Mouse (Mus musculus): ENCODE measurements around the gene Gm10644. TPM values are rescaled to one million over a fixed set of nuclear protein-coding genes. Genes with fewer than 3 reads are reported as not detected.

Gm10644 gene
- total RNA-seq, 4 experiments from 2014 or later: 0.26 to 0.76 (median 0.34) TPM

DNA sequence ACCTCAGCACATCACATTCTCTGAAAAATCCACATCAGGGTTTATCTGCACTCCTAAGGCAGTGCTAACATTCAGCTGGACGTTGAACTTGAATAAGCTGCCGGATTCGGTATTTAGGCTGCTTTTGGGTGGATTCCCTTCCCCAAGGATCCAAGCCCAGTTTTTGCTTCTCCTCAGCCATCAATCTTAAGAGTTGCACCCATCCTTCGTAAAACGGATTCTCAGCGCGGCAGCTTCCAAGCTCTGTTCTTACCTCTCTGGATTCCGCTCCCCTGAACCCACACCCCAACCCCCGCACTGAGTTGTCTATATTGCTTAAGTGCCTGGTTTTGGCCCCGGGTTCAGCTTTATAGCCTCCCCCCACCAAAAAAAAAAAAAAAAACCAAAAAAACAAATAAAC is 56.5 kb downstream of the Gm10644 start:
- no peak for DNase-seq (ENCODE audit: low spot score in 2 of 2)

DNA sequence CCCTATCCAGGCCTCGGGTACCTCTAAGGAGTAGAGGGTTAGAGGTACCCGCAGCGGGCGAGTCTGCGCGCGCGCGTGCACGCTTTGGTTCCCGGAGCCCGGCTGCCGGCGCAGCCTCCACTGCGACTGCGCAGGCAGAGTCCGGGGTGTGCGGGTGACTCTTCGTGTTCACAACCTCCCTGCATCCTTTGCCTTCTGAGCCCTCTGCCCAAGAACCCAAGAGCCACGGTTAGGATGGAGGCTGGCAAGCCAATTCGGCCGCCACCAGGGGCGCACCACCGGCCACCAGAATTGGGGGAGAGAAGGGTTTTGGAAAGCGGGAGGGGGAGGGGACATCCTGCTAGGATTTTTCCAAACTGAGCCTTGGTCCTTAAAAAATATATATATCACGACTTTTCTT is 57.8 kb downstream of the Gm10644 start:
- no peak for DNase-seq (ENCODE audit: low spot score in 2 of 2)

DNA sequence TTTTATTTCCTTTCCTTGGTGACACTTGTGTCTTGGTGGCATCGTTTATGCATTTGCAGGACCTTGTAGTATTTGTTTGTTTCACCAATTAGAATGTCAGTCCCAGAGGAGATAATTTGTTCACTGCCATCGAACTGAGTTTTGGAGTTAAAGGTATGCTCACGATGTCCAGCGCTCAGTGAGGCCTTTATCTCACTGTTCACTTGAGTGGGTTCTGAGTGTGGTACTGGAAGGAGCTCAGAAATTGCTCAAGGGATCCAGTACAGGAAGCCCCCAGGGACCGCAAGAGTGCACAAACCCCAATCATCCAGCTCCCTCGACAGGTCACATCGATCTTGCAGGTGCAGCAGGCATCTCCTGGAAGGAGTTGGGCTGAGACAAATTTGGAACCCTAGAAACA is 58.5 kb downstream of the Gm10644 start:
- no peak for DNase-seq (ENCODE audit: low spot score in 2 of 2)

DNA sequence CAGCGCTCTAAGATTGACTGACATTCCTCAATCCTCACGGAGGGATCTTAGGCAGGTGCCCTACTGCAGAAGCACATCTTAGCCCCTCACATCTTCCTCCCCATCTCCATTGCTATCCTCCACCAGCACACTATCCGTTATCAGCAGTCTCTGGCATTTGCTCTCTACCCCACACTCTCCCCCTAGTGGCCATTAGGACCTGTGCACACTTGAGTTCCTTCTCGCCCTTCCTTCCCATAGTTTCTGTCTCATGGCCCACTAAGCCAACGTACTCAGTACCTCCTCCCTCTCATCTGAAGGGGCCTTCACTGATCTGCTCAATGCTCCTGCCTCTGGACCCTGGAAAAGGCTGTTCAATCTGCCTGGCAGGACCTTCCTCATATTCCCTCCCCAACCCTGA is 59.1 kb downstream of the Gm10644 start:
- no peak for DNase-seq (ENCODE audit: low spot score in 2 of 2)

DNA sequence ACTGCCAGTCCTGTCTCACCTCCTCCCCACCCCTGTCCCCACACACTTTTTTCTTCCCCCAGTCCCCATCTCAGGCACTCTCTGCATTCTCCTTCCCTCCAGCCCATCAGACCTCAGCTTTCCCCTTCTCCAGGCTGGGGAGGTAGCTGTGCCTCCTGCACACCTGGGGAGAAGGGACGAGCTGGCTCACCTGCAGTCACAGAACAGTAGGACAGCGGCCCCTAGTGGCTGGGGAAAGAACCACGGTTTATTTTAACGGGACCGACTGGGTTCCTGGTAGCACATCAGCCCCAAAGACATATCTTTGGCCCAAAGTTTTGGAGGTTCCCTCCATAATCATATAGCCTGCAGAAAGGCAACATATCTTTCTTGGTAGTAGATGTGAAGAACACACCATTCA is 61.1 kb downstream of the Gm10644 start:
- peak in 1 of 2 experiments; percentile 65 for DNase-seq (ENCODE audit: low spot score in 2 of 2)

DNA sequence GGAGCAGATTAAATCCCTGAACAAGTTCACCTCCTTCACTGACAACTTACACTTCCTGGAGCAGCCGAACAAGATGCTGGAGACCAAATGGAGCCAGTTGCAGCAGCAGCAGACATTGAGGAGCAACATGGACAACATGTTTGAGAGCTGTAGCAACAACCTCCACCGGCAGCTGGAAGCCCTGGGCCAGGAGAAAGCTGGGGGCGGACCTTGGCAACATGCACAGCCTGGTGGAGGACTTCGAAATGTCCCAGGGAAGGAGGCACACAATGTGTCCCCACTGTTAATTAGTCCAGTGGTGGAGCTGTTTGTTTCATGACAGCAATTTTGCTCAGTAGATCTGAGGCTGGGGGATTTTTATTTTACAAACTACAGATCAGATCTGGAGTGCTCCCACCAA is 62.9 kb downstream of the Gm10644 start:
- no peak for DNase-seq (ENCODE audit: low spot score in 2 of 2)

DNA sequence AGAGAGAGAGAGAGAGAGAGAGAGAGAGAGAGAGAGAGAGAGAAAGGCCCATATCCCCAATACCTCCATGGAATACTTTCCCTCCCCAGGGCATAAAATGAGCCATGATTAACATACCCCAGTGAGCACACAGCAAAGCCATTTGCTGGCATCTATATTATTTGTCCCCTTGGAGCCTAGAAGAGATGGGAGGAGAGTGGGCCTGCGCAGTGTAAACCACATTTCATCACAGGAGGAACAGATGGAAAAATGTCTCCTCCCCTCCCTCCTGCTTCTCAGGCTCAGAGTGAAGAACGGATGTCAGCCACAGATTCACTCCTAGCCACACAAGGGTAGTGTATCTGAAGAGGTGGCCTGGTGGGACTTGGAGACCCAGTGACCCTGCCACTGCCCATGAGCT is 66.6 kb downstream of the Gm10644 start:
- DNase-seq (ENCODE audit: low spot score in 2 of 2): no peak

Small RNA genes lying within 50 kb of the gene (microRNA-seq; reads per million reads assigned to microRNA genes)
- gene Gm44330 (0 to 1.7 reads per million in 2 experiments), gene Gm44450 (0 to 0.22 reads per million in 2 experiments)

Other genes with a start within 250 kb of the Gm10644 start
- 10 to 100 TPM; 14.4 to 18.4 (median 16.3) TPM for gene Ddx39, start 240.0 kb downstream of the Gm10644 start, total RNA-seq (2022)
- gene Adgre5, start 213.9 kb downstream of the Gm10644 start, total RNA-seq (2022): 10 to 100 TPM in 1 of 4 experiments, 1 to 10 TPM in 3; 8.3 to 12.2 (median 8.8) TPM
- 100 to 1,000 TPM; 330 to 370 (median 359) TPM for gene Adgrl1, start 55.1 kb downstream of the Gm10644 start, total RNA-seq (2022)
- gene Asf1b, start 302 bp upstream of the Gm10644 start, total RNA-seq (2022): 1 to 10 TPM in 3 of 4 experiments, under 1 TPM in 1; 0.83 to 1.1 (median 1.0) TPM
- 100 to 1,000 TPM; 247 to 270 (median 264) TPM for gene Prkaca, start 17.8 kb upstream of the Gm10644 start, total RNA-seq (2022)
- 10 to 100 TPM; 43.5 to 53.7 (median 46.3) TPM for gene Samd1, start 42.5 kb upstream of the Gm10644 start, total RNA-seq (2022)
- gene 1700067K01Rik, start 46.3 kb upstream of the Gm10644 start, total RNA-seq (2022): under 1 TPM; 0.34 to 0.77 (median 0.48) TPM
- gene 2210011C24Rik, start 57.0 kb upstream of the Gm10644 start, total RNA-seq (2022): 1 to 10 TPM in 3 of 4 experiments, under 1 TPM in 1; 0.37 to 2.6 (median 1.5) TPM
- 1 to 10 TPM; 1.5 to 4.5 (median 2.3) TPM for gene Palm3, start 66.3 kb upstream of the Gm10644 start, total RNA-seq (2022)
- gene Il27ra, start 87.4 kb upstream of the Gm10644 start, total RNA-seq (2022): under 1 TPM; 0.36 to 0.57 (median 0.47) TPM
- not detected for gene Rln3, start 89.8 kb upstream of the Gm10644 start, total RNA-seq (2022)
- gene Gm10643, start 109.9 kb upstream of the Gm10644 start, total RNA-seq (2022): 1 to 10 TPM; 4.1 to 4.6 (median 4.5) TPM
- gene Rfx1, start 111.6 kb upstream of the Gm10644 start, total RNA-seq (2022): 10 to 100 TPM; 19.5 to 26.3 (median 24.3) TPM
- gene Dcaf15, start 149.6 kb upstream of the Gm10644 start, total RNA-seq (2022): 10 to 100 TPM; 17.0 to 19.8 (median 18.5) TPM
- not detected for gene Podnl1, start 170.8 kb upstream of the Gm10644 start, total RNA-seq (2022)
- gene Cc2d1a, start 192.7 kb upstream of the Gm10644 start, total RNA-seq (2022): 10 to 100 TPM; 44.3 to 52.9 (median 47.4) TPM
- 1 to 10 TPM; 2.8 to 3.2 (median 3.1) TPM for gene 4930432K21Rik, start 192.8 kb upstream of the Gm10644 start, total RNA-seq (2022)
- gene Nanos3, start 230.0 kb upstream of the Gm10644 start, total RNA-seq (2022): 1 to 10 TPM; 2.8 to 3.8 (median 3.2) TPM